Mouse (Mus musculus): ENCODE results near the gene Ptger2.
"Not testable (repeated sequence)": the region's sequence is repeated elsewhere in the genome, so short reads cannot be mapped to it uniquely, and the experiment has no call there.

DNA sequence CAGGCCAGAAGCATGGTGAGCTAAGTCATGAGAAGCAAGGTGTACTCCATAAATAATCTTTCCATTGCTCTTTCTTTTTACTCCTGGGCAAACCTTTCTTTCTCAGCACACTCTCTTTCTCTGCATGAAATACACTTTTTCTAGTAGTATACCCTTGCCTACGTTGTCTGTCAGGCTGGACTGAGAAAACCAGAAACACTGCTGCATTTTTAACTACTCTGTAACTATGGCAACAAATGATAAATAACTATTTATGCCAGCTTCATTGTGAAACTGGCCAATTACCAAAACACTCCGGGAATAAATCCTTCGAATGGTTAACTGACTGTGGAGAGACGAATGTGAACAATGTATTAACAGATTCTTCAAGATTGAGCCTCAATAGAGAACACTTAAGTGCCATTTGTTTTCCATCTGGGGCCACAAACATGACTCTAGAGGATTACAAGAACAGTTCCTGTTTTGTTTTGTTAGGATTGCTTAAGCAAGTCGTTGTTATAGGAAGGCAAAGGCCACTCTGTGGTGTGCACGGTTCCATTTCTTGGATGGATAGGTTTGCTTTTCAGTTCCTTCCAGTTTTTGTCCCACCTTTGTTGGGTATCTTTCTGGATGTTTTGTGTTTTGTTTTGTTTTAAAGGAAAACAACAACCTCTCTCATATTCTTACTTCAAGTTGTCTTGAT, at the start of gene Ptger2:
- not testable (repeated sequence) for TF ChIP-seq POLR2A (IDR thresholded peaks at IDR 0.05; ENCODE audit: borderline replicate concordance, extremely low read depth, low read depth, low read length); CTCF (IDR thresholded peaks at IDR 0.05; ENCODE audit: insufficient read depth, low read length)
